Mouse (Mus musculus): ENCODE results near the gene Glyr1. TPM values are rescaled to one million over a fixed set of nuclear protein-coding genes. Genes with fewer than 3 reads are reported as not detected.

Gene Glyr1
- polyA plus RNA-seq, 1 experiment from 2014 or later = 59.7 TPM

DNA sequence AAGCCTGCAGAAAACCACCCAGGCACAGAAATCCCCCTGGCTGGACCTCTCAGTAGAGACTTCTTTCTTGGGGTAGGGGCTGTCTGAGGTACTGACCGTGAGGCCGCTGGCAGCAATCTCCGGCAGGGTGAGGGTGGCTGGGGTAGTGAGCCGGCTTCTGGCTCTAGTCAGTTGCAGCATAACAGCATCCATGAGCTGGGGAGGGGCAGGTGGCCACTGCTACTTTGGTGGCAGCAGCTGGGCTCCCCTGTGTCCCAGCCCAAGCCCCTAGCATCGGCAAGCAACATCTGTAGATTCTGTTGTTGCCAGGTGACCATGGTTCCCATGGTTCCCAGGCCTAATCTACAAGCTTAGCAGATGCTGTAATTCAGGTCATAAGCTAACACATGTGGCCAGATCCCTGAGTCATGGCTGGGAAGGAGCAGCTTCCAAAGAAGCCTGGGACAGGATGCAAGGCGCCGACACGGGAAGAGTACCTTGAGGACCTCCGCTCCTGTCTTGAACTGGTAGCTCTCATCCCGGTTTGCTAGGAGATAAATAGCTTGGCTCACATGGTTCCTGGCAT is 39.2 kb downstream of the Glyr1 start:
- no peaks in the 10 kb centered on the region for H3K9me3 ChIP-seq (ENCODE audit: control insufficient read depth, low read length)
- WGBS = 86% methylated on average over 10 of the region's 10 CpGs
- no peak overlapping the region for H3K27ac ChIP-seq (replicated peaks in 1 of 2; ENCODE audit: control insufficient read depth in 1 of 2, insufficient read depth in 1 of 2, low read depth in 2 of 2, low read length in 2 of 2)
- H3K4me3 ChIP-seq (ENCODE audit: control insufficient read depth in 1 of 2, insufficient read depth in 1 of 2, low read depth in 1 of 2, low read length in 2 of 2) = no peak overlapping the region
- H3K9ac ChIP-seq (ENCODE audit: low read length) = no peak overlapping the region
- peaks cover 14% of the 10 kb centered on the region for H3K36me3 ChIP-seq (ENCODE audit: control insufficient read depth, insufficient read depth, low read length)
- H3K4me2 ChIP-seq (ENCODE audit: low read length) = no peak overlapping the region
- H3K4me1 ChIP-seq (ENCODE audit: control insufficient read depth in 2 of 2, insufficient read depth in 2 of 2, low read length in 2 of 2) = peaks cover 7 to 20% of the 10 kb centered on the region in 2 experiments
- ATAC-seq (ENCODE audit: insufficient number of reproducible peaks, insufficient read depth, low FRiP score, low read depth) = no peak
- no peaks in the 10 kb centered on the region for H3K27me3 ChIP-seq (ENCODE audit: control insufficient read depth, insufficient read depth, low read length)

DNA sequence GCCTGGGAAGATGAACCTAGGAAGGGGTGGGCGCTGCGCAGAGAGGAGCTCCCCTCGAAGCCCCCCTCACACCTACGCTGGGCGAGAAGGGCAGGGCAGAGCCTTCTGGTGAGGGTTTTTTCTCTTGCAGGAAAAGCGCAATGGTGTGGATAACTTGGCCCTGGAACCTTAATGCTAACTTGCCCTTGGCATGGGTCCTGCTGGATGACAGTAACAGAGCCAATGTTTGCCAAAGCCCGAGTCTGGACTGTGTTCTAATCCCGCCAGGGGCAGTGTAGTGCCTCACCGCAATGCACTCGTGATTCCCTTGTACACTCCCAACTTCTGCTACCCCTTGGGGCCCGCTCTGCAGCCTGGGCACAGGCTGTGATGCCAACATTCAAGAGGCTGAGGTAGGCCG is 41.6 kb downstream of the Glyr1 start:
- H3K4me1 ChIP-seq (ENCODE audit: control insufficient read depth in 2 of 2, insufficient read depth in 2 of 2, low read length in 2 of 2) = peaks cover 7 to 20% of the 10 kb centered on the region in 2 experiments
- H3K36me3 ChIP-seq (ENCODE audit: control insufficient read depth, insufficient read depth, low read length) = no peaks in the 10 kb centered on the region
- no peaks in the 10 kb centered on the region for H3K27me3 ChIP-seq (ENCODE audit: control insufficient read depth, insufficient read depth, low read length)
- no peaks in the 10 kb centered on the region for H3K9me3 ChIP-seq (ENCODE audit: control insufficient read depth, low read length)
- no peak overlapping the region for H3K9ac ChIP-seq (ENCODE audit: low read length)
- no peak overlapping the region for H3K27ac ChIP-seq (replicated peaks in 1 of 2; ENCODE audit: control insufficient read depth in 1 of 2, insufficient read depth in 1 of 2, low read depth in 2 of 2, low read length in 2 of 2)
- no peak for ATAC-seq (ENCODE audit: insufficient number of reproducible peaks, insufficient read depth, low FRiP score, low read depth)
- no peak overlapping the region for H3K4me2 ChIP-seq (ENCODE audit: low read length)
- no peak overlapping the region for H3K4me3 ChIP-seq (ENCODE audit: control insufficient read depth in 1 of 2, insufficient read depth in 1 of 2, low read depth in 1 of 2, low read length in 2 of 2)
- WGBS = 82% methylated on average over 12 of the region's 12 CpGs

DNA sequence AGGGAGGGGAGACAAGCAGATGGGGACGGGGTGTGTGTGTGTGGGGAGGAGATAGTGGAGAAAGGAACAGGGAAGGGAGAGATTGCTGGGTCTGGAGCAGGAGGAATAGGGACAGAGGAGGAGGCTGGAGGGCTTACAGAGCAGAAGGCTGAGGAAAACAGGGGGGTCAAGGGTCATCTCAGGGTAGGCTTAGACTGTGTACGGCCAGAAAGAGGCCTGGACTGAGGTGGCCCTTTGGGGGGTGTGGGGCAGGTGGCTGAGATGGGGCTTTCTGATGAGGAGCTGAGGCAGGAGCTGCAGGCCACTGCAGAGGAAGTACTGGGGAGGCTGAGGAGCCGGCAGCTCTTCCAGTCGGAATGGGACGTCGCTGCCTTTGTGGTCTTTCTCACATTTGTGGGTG is 42.2 kb downstream of the Glyr1 start:
- Histone ChIP-seq H3K4me2 (ENCODE audit: low read length) (no peak overlapping the region), H3K9ac (ENCODE audit: low read length) (no peak overlapping the region; the same call in 1 of the 2 replicates), H3K36me3 (ENCODE audit: control insufficient read depth, insufficient read depth, low read length) (no peaks in the 10 kb centered on the region), H3K27ac (replicated peaks in 1 of 2; ENCODE audit: control insufficient read depth in 1 of 2, insufficient read depth in 1 of 2, low read depth in 2 of 2, low read length in 2 of 2) (no peak overlapping the region), H3K9me3 (ENCODE audit: control insufficient read depth, low read length) (no peaks in the 10 kb centered on the region), H3K27me3 (ENCODE audit: control insufficient read depth, insufficient read depth, low read length) (no peaks in the 10 kb centered on the region), H3K4me1 (ENCODE audit: control insufficient read depth in 2 of 2, insufficient read depth in 2 of 2, low read length in 2 of 2) (peaks cover 6 to 15% of the 10 kb centered on the region in 2 experiments), H3K4me3 (ENCODE audit: control insufficient read depth in 1 of 2, insufficient read depth in 1 of 2, low read depth in 1 of 2, low read length in 2 of 2) (no peak overlapping the region)
- no peak for ATAC-seq (ENCODE audit: insufficient number of reproducible peaks, insufficient read depth, low FRiP score, low read depth)
- WGBS = 54% methylated on average over 6 of the region's 6 CpGs

GRCm38 (mm10) chr16:5007067-5007466 is 42.6 kb downstream of the Glyr1 start, which contains the start of gene Smim22:
Smim22 (plus strand) TSS chr16:5007288.
- WGBS = 42% methylated on average over 5 of the region's 5 CpGs
- peak within 1 kb of the TSS; percentile 30; the same call in 1 of the 2 replicates for H3K9ac ChIP-seq (ENCODE audit: low read length)

DNA sequence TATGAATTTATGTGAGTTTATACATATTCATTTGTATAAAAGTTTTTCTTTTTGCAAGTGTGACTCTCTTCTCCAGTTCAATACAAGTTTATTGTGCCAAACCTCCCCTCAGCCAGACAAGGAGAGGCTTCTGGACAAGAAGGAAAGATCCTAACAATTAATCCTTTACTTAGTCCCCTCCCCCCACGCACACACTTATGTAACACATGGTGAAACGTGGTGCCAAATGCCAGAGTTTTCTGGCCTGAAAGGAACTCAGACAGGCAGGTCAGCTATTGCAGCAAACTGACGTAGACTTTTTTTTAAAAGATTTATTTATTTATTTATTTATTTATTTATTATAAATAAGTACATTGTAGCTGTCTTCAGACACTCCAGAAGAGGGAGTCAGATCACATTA is 49.1 kb downstream of the Glyr1 start:
- H3K9me3 ChIP-seq (ENCODE audit: control insufficient read depth, low read length) = no peaks in the 10 kb centered on the region
- H3K4me2 ChIP-seq (ENCODE audit: low read length) = no peak overlapping the region
- H3K9ac ChIP-seq (ENCODE audit: low read length) = no peak overlapping the region
- 67% methylated on average over 3 of the region's 3 CpGs for WGBS
- no peaks in the 10 kb centered on the region for H3K36me3 ChIP-seq (ENCODE audit: control insufficient read depth, insufficient read depth, low read length)
- H3K27me3 ChIP-seq (ENCODE audit: control insufficient read depth, insufficient read depth, low read length) = no peaks in the 10 kb centered on the region
- no peak for ATAC-seq (ENCODE audit: insufficient number of reproducible peaks, insufficient read depth, low FRiP score, low read depth)
- no peak overlapping the region for H3K27ac ChIP-seq (replicated peaks in 1 of 2; ENCODE audit: control insufficient read depth in 1 of 2, insufficient read depth in 1 of 2, low read depth in 2 of 2, low read length in 2 of 2)
- H3K4me3 ChIP-seq (ENCODE audit: control insufficient read depth in 1 of 2, insufficient read depth in 1 of 2, low read depth in 1 of 2, low read length in 2 of 2) = no peak overlapping the region
- peaks cover 4 to 6% of the 10 kb centered on the region in 2 experiments; a peak in 2 of 4 replicates for H3K4me1 ChIP-seq (ENCODE audit: control insufficient read depth in 2 of 2, insufficient read depth in 2 of 2, low read length in 2 of 2)

More at GRCm38 (mm10) chr16:5007067-5007466, 42.6 kb downstream of the Glyr1 start, which contains the start of gene Smim22:
- peaks cover 2 to 12% of the 10 kb centered on the region in 2 experiments; a peak in 3 of 4 replicates for H3K4me1 ChIP-seq (ENCODE audit: control insufficient read depth in 2 of 2, insufficient read depth in 2 of 2, low read length in 2 of 2)
- ATAC-seq (ENCODE audit: insufficient number of reproducible peaks, insufficient read depth, low FRiP score, low read depth) = no peak
- no peaks in the 10 kb centered on the region for H3K9me3 ChIP-seq (ENCODE audit: control insufficient read depth, low read length)
- no peaks in the 10 kb centered on the region for H3K27me3 ChIP-seq (ENCODE audit: control insufficient read depth, insufficient read depth, low read length)
- H3K36me3 ChIP-seq (ENCODE audit: control insufficient read depth, insufficient read depth, low read length) = no peaks in the 10 kb centered on the region
- no peak within 1 kb of the TSS for H3K4me3 ChIP-seq (ENCODE audit: control insufficient read depth in 1 of 2, insufficient read depth in 1 of 2, low read depth in 1 of 2, low read length in 2 of 2)
- no peak within 1 kb of the TSS for H3K4me2 ChIP-seq (ENCODE audit: low read length)
- H3K27ac ChIP-seq (replicated peaks in 1 of 2; ENCODE audit: control insufficient read depth in 1 of 2, insufficient read depth in 1 of 2, low read depth in 2 of 2, low read length in 2 of 2) = 0 out of 4 replicates have a peak within 1 kb of the TSS, but pooled peaks of 1 of the 2 experiments have one; percentile 14

- peaks cover 4 to 6% of the 10 kb centered on the region in 2 experiments; a peak in 2 of 4 replicates for H3K4me1 ChIP-seq (ENCODE audit: control insufficient read depth in 2 of 2, insufficient read depth in 2 of 2, low read length in 2 of 2)
- H3K4me3 ChIP-seq (ENCODE audit: control insufficient read depth in 1 of 2, insufficient read depth in 1 of 2, low read depth in 1 of 2, low read length in 2 of 2) = no peak overlapping the region
- H3K9me3 ChIP-seq (ENCODE audit: control insufficient read depth, low read length) = no peaks in the 10 kb centered on the region
- H3K27ac ChIP-seq (replicated peaks in 1 of 2; ENCODE audit: control insufficient read depth in 1 of 2, insufficient read depth in 1 of 2, low read depth in 2 of 2, low read length in 2 of 2) = no peak overlapping the region
- no peaks in the 10 kb centered on the region for H3K36me3 ChIP-seq (ENCODE audit: control insufficient read depth, insufficient read depth, low read length)
- no peaks in the 10 kb centered on the region for H3K27me3 ChIP-seq (ENCODE audit: control insufficient read depth, insufficient read depth, low read length)
- 67% methylated on average over 1 of the region's 1 CpGs for WGBS
- H3K4me2 ChIP-seq (ENCODE audit: low read length) = no peak overlapping the region
- H3K9ac ChIP-seq (ENCODE audit: low read length) = no peak overlapping the region
- ATAC-seq (ENCODE audit: insufficient number of reproducible peaks, insufficient read depth, low FRiP score, low read depth) = no peak
Measured at GRCm38 (mm10) chr16:4998984-4999383, 50.7 kb downstream of the Glyr1 start.

DNA sequence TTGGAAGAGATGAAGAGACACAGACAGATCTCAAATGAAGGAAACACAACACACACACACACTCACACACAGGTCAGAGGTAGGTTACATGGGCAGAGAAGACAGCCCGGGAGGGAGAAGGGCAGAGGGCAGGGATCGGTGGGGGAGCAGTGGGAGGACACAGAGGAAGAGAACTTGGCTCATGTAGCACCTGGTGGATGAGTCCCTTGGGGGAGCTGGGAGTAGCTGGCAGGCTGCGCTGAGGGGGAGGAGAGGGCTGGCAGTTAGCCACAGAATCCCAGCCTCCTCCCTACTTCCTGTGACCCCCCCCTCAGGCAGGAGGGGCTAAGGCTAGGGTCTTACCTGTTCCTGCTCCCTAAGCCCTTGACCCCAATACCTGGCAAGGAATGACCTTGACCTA is 52.1 kb downstream of the Glyr1 start, which contains the start of gene Sept12:
TSS of gene Sept12 (minus strand) at position 300 of the 400 bp plus-strand sequence.
- no peak within 1 kb of the TSS for H3K4me3 ChIP-seq (ENCODE audit: control insufficient read depth in 1 of 2, insufficient read depth in 1 of 2, low read depth in 1 of 2, low read length in 2 of 2)
- H3K4me1 ChIP-seq (ENCODE audit: control insufficient read depth in 2 of 2, insufficient read depth in 2 of 2, low read length in 2 of 2) = peaks cover 4 to 6% of the 10 kb centered on the region in 2 experiments; a peak in 2 of 4 replicates
- no peak within 1 kb of the TSS for H3K4me2 ChIP-seq (ENCODE audit: low read length)
- ATAC-seq (ENCODE audit: insufficient number of reproducible peaks, insufficient read depth, low FRiP score, low read depth) = 0 out of 2 replicates have a peak, but pooled peaks have one; percentile 35
- H3K27me3 ChIP-seq (ENCODE audit: control insufficient read depth, insufficient read depth, low read length) = no peaks in the 10 kb centered on the region
- no peaks in the 10 kb centered on the region for H3K9me3 ChIP-seq (ENCODE audit: control insufficient read depth, low read length)
- no peak within 1 kb of the TSS for H3K27ac ChIP-seq (replicated peaks in 1 of 2; ENCODE audit: control insufficient read depth in 1 of 2, insufficient read depth in 1 of 2, low read depth in 2 of 2, low read length in 2 of 2)
- WGBS = 24% methylated on average over 3 of the region's 3 CpGs
- H3K9ac ChIP-seq (ENCODE audit: low read length) = no peak within 1 kb of the TSS
- H3K36me3 ChIP-seq (ENCODE audit: control insufficient read depth, insufficient read depth, low read length) = no peaks in the 10 kb centered on the region
